Comparison of ENCODE assay signal across 8 mouse cellular contexts in the genomic region with DNA sequence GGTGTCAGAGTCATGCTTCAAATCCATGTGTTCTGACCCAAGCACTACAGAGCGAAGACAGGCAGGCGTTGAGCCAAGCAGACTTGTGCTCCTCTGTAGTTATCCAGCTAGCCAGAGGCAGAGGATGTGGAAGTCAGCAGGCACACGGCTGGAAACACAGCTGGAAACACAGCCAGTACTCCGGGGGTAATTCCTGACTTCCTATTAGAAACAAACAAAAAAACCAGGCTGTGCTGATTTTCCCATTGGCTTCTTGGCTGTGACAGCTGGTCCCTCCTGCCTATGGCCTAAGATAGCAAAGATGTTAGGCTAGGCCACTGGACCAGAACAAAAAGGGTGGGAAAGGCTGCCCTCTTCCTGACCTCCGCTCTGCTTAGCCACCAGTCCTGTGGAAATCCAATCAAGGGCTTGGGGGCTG.
DNase-seq lines count a peak whose midpoint lies in the region; ATAC-seq and TF ChIP-seq lines count a peak whose summit lies in the region.

No protein-coding gene starts in this region.

- H3K9me3 ChIP-seq in lung, postnatal 0 days (ENCODE audit: low read length), result no peaks in the 10 kb centered on the region
- H3K9me3 ChIP-seq in hindbrain, embryonic 16.5 days (ENCODE audit: control insufficient read depth, low read length), result no peaks in the 10 kb centered on the region

- DNase-seq in lung, postnatal 0 days (ENCODE audit: low spot score), result peak; percentile 41
- no peak for DNase-seq in lung, postnatal 36 days
- peak; percentile 47 for DNase-seq in forelimb bud, embryonic 11.5 days (ENCODE audit: low read depth, low spot score)
- peak; percentile 74 for DNase-seq in retina, postnatal 1 day
- DNase-seq in adrenal gland, adult 2 months, result no peak
- no peak for DNase-seq in urinary bladder, postnatal 4 days (ENCODE audit: low spot score in 2 of 2)

- no peak overlapping the region for H3K4me2 ChIP-seq in lung, postnatal 0 days (replicated peaks; ENCODE audit: low read depth, low read length)
- H3K4me2 ChIP-seq in hindbrain, embryonic 16.5 days (ENCODE audit: low read length), result no peak overlapping the region

- WGBS in lung, postnatal 0 days, result 32% methylated on average over 5 of the region's 5 CpGs
- WGBS in hindbrain, embryonic 16.5 days, result 31% methylated on average over 5 of the region's 5 CpGs

- no peak for TF ChIP-seq CTCF in lung, postnatal 0 days (IDR thresholded peaks at IDR 0.05)

- no peaks in the 10 kb centered on the region for H3K27me3 ChIP-seq in lung, postnatal 0 days (replicated peaks; ENCODE audit: insufficient read depth, low read length)
- no peaks in the 10 kb centered on the region for H3K27me3 ChIP-seq in hindbrain, embryonic 16.5 days (replicated peaks; ENCODE audit: control insufficient read depth, insufficient read depth, low read length)

- no peaks in the 10 kb centered on the region for H3K36me3 ChIP-seq in lung, postnatal 0 days (ENCODE audit: insufficient read depth, low read length)
- H3K36me3 ChIP-seq in hindbrain, embryonic 16.5 days (ENCODE audit: control insufficient read depth, insufficient read depth, low read length), result no peaks in the 10 kb centered on the region

- no peak for TF ChIP-seq EP300 in lung, postnatal 0 days (IDR thresholded peaks at IDR 0.05)

- H3K4me1 ChIP-seq in lung, postnatal 0 days (ENCODE audit: insufficient read depth, low read depth, low read length), result 0 out of 2 replicates have a peak, but pooled peaks cover 8% of the 10 kb centered on the region
- peaks cover 9% of the 10 kb centered on the region; the same call in 1 of the 2 replicates for H3K4me1 ChIP-seq in hindbrain, embryonic 16.5 days (ENCODE audit: control insufficient read depth, insufficient read depth, low read depth, low read length)

- no peak overlapping the region for H3K9ac ChIP-seq in lung, postnatal 0 days (replicated peaks; ENCODE audit: low read depth)
- no peak overlapping the region for H3K9ac ChIP-seq in hindbrain, embryonic 16.5 days (ENCODE audit: low read depth, low read length)

- no peak overlapping the region for H3K27ac ChIP-seq in lung, postnatal 0 days (ENCODE audit: low read length)
- H3K27ac ChIP-seq in hindbrain, embryonic 16.5 days (ENCODE audit: low read depth, low read length), result no peak overlapping the region

- ATAC-seq in lung, postnatal 0 days, result peak; percentile 16; the same call in 1 of the 2 replicates
- ATAC-seq in hindbrain, embryonic 16.5 days, result peak; percentile 59; the same call in 1 of the 2 replicates
- ATAC-seq in erythroblast, adult 5-6 weeks (replicated peaks; ENCODE audit: low FRiP score, poor library complexity, severe bottlenecking), result no peak

- no peak overlapping the region for H3K4me3 ChIP-seq in lung, postnatal 0 days (ENCODE audit: low read depth, low read length)
- H3K4me3 ChIP-seq in hindbrain, embryonic 16.5 days (ENCODE audit: low read length), result no peak overlapping the region

Comparison
In these comparisons a context has a peak if more than half of its experiments do, and no peak if none do; other contexts are left out.
1. DNase-seq: peak in lung, postnatal 0 days (single experiment), forelimb bud, embryonic 11.5 days (single experiment) and retina, postnatal 1 day (single experiment); none in lung, postnatal 36 days (single experiment), adrenal gland, adult 2 months (single experiment) and urinary bladder, postnatal 4 days (0 of 2).